Mouse (Mus musculus): ENCODE data around the gene Efhb. TPM values are rescaled to one million over a fixed set of nuclear protein-coding genes. Genes with fewer than 3 reads are reported as not detected.
A peak's percentile ranks its signal among the peaks of the same experiment; 100 is the strongest.

Gene Efhb
- polyA plus RNA-seq (2016; fragmentation: Nextera tagmentation; extraction: Ambion mirVana) = 1.0 and 1.4 TPM in 2 replicates

GRCm38 (mm10) chr17:53462603-53463495, at the start of gene Efhb:
Gene Efhb, minus strand, starts transcription at chr17:53463321.
- ATAC-seq (ENCODE audit: low FRiP score) = peak; percentile 96
- Histone ChIP-seq H3K9me3 (replicated peaks) (no peaks in the 10 kb centered on the region), H3K9ac (peak within 1 kb of the TSS; percentile 51), H3K4me1 (peaks cover 10% of the 10 kb centered on the region), H3K36me3 (no peaks in the 10 kb centered on the region), H3K4me3 (peak within 1 kb of the TSS; percentile 39), H3K27me3 (no peaks in the 10 kb centered on the region), H3K27ac (no peak within 1 kb of the TSS), H3K4me2 (replicated peaks) (peak within 1 kb of the TSS; percentile 63)
- 19% methylated on average over 26 of the region's 26 CpGs for WGBS

- no peak overlapping the region for H3K4me2 ChIP-seq (replicated peaks)
- H3K4me3 ChIP-seq = no peak overlapping the region
- no peak overlapping the region for H3K9ac ChIP-seq
- no peaks in the 10 kb centered on the region for H3K27me3 ChIP-seq
- WGBS = 79% methylated on average over 2 of the region's 2 CpGs
- ATAC-seq (ENCODE audit: low FRiP score) = 0 out of 2 replicates have a peak, but pooled peaks have one; percentile 32
- H3K9me3 ChIP-seq (replicated peaks) = no peaks in the 10 kb centered on the region
- H3K36me3 ChIP-seq = 0 out of 2 replicates have a peak, but pooled peaks cover 3% of the 10 kb centered on the region
- no peak overlapping the region for H3K27ac ChIP-seq
- H3K4me1 ChIP-seq = no peaks in the 10 kb centered on the region
These were observed 49.3 kb upstream of the Efhb start for GRCm38 (mm10) chr17:53512311-53512951.

- 92% methylated on average over 2 of the region's 2 CpGs for WGBS
These were observed 39.8 kb upstream of the Efhb start for GRCm38 (mm10) chr17:53502966-53503365.

GRCm38 (mm10) chr17:53489007-53489378, 25.9 kb upstream of the Efhb start:
- no peak overlapping the region for H3K27ac ChIP-seq
- ATAC-seq (ENCODE audit: low FRiP score) = no peak
- peaks cover 21% of the 10 kb centered on the region; the same call in 1 of the 2 replicates for H3K36me3 ChIP-seq
- H3K4me2 ChIP-seq (replicated peaks) = no peak overlapping the region
- H3K9ac ChIP-seq = no peak overlapping the region
- WGBS = 100% methylated on average over 1 of the region's 1 CpGs
- no peaks in the 10 kb centered on the region for H3K4me1 ChIP-seq
- no peak overlapping the region for H3K4me3 ChIP-seq
- H3K27me3 ChIP-seq = no peaks in the 10 kb centered on the region
- no peaks in the 10 kb centered on the region for H3K9me3 ChIP-seq (replicated peaks)

More at GRCm38 (mm10) chr17:53502966-53503365, 39.8 kb upstream of the Efhb start:
- H3K9ac ChIP-seq = no peak overlapping the region
- H3K9me3 ChIP-seq (replicated peaks) = no peaks in the 10 kb centered on the region
- H3K4me2 ChIP-seq (replicated peaks) = no peak overlapping the region
- H3K27ac ChIP-seq = no peak overlapping the region
- no peaks in the 10 kb centered on the region for H3K4me1 ChIP-seq
- peaks cover 52% of the 10 kb centered on the region for H3K36me3 ChIP-seq
- no peak overlapping the region for H3K4me3 ChIP-seq
- no peak for ATAC-seq (ENCODE audit: low FRiP score)
- H3K27me3 ChIP-seq = no peaks in the 10 kb centered on the region

- Histone ChIP-seq H3K4me3 (no peak overlapping the region), H3K9me3 (replicated peaks) (no peaks in the 10 kb centered on the region), H3K27me3 (no peaks in the 10 kb centered on the region), H3K4me1 (no peaks in the 10 kb centered on the region), H3K27ac (no peak overlapping the region), H3K36me3 (peaks cover 17% of the 10 kb centered on the region; the same call in 1 of the 2 replicates), H3K4me2 (replicated peaks) (no peak overlapping the region), H3K9ac (no peak overlapping the region)
- no peak for ATAC-seq (ENCODE audit: low FRiP score)
- 98% methylated on average over 4 of the region's 4 CpGs for WGBS
These were observed 25.3 kb upstream of the Efhb start for GRCm38 (mm10) chr17:53488291-53489006.

- H3K27ac ChIP-seq = no peak overlapping the region
- ATAC-seq (ENCODE audit: low FRiP score) = no peak
- peak overlapping the region; percentile 93; the same call in 1 of the 2 replicates for H3K9ac ChIP-seq
- peak overlapping the region; percentile 78 for H3K4me2 ChIP-seq (replicated peaks)
- WGBS = 53% methylated on average over 7 of the region's 7 CpGs
- H3K4me1 ChIP-seq = peaks cover 18% of the 10 kb centered on the region
- H3K36me3 ChIP-seq = 0 out of 2 replicates have a peak, but pooled peaks cover 5% of the 10 kb centered on the region
- no peaks in the 10 kb centered on the region for H3K9me3 ChIP-seq (replicated peaks)
- H3K27me3 ChIP-seq = no peaks in the 10 kb centered on the region
- H3K4me3 ChIP-seq = peak overlapping the region; percentile 98
These were observed 17.3 kb upstream of the Efhb start for GRCm38 (mm10) chr17:53480433-53480832.

GRCm38 (mm10) chr17:53479604-53480041, 16.5 kb upstream of the Efhb start:
- WGBS = under 1% methylated on average over 33 of the region's 33 CpGs
- Histone ChIP-seq H3K9me3 (replicated peaks) (no peaks in the 10 kb centered on the region), H3K4me3 (peak overlapping the region; percentile 98), H3K9ac (peak overlapping the region; percentile 93), H3K4me1 (peaks cover 18% of the 10 kb centered on the region), H3K27me3 (no peaks in the 10 kb centered on the region), H3K27ac (peak overlapping the region; percentile 98), H3K36me3 (0 out of 2 replicates have a peak, but pooled peaks cover 5% of the 10 kb centered on the region), H3K4me2 (replicated peaks) (peak overlapping the region; percentile 78)
- ATAC-seq (ENCODE audit: low FRiP score) = peak; percentile 8; the same call in 1 of the 2 replicates

GRCm38 (mm10) chr17:53478858-53479603, 15.9 kb upstream of the Efhb start, which contains the start of gene Rab5a:
Gene Rab5a, plus strand, starts transcription at chr17:53479234.
- Histone ChIP-seq H3K4me1 (peaks cover 18% of the 10 kb centered on the region), H3K4me3 (peak within 1 kb of the TSS; percentile 98), H3K4me2 (replicated peaks) (peak within 1 kb of the TSS; percentile 78), H3K9me3 (replicated peaks) (no peaks in the 10 kb centered on the region), H3K27ac (peak within 1 kb of the TSS; percentile 98), H3K9ac (peak within 1 kb of the TSS; percentile 93), H3K27me3 (no peaks in the 10 kb centered on the region), H3K36me3 (no peaks in the 10 kb centered on the region)
- under 1% methylated on average over 64 of the region's 82 CpGs for WGBS
- peak; percentile 98 for ATAC-seq (ENCODE audit: low FRiP score)

GRCm38 (mm10) chr17:53478066-53478857, 15.1 kb upstream of the Efhb start:
- Histone ChIP-seq H3K27me3 (no peaks in the 10 kb centered on the region), H3K36me3 (no peaks in the 10 kb centered on the region), H3K4me1 (peaks cover 18% of the 10 kb centered on the region), H3K27ac (peak overlapping the region; percentile 98), H3K9me3 (replicated peaks) (no peaks in the 10 kb centered on the region), H3K4me3 (peak overlapping the region; percentile 98), H3K9ac (peak overlapping the region; percentile 73), H3K4me2 (replicated peaks) (peak overlapping the region; percentile 62)
- no peak for ATAC-seq (ENCODE audit: low FRiP score)
- 7% methylated on average over 15 of the region's 15 CpGs for WGBS

- Histone ChIP-seq H3K9ac (no peak overlapping the region), H3K4me1 (peaks cover 2% of the 10 kb centered on the region; the same call in 1 of the 2 replicates), H3K9me3 (replicated peaks) (no peaks in the 10 kb centered on the region), H3K4me2 (replicated peaks) (no peak overlapping the region), H3K4me3 (no peak overlapping the region), H3K27me3 (no peaks in the 10 kb centered on the region), H3K27ac (no peak overlapping the region), H3K36me3 (no peaks in the 10 kb centered on the region)
- ATAC-seq (ENCODE audit: low FRiP score) = no peak
These were observed 5.6 kb upstream of the Efhb start for GRCm38 (mm10) chr17:53468697-53469096.

- no peaks in the 10 kb centered on the region for H3K36me3 ChIP-seq
- WGBS = 63% methylated on average over 4 of the region's 4 CpGs
- no peak for ATAC-seq (ENCODE audit: low FRiP score)
- no peak overlapping the region for H3K4me3 ChIP-seq
- no peak overlapping the region for H3K9ac ChIP-seq
- no peaks in the 10 kb centered on the region for H3K27me3 ChIP-seq
- no peak overlapping the region for H3K4me2 ChIP-seq (replicated peaks)
- no peaks in the 10 kb centered on the region for H3K9me3 ChIP-seq (replicated peaks)
- peaks cover 10% of the 10 kb centered on the region for H3K4me1 ChIP-seq
- H3K27ac ChIP-seq = no peak overlapping the region
These were observed 2.4 kb upstream of the Efhb start for GRCm38 (mm10) chr17:53465569-53465968.

All from hindbrain, embryonic 12.5 days (tissue).